Mouse (Mus musculus) cortical plate, adult 2 months (tissue): ENCODE measurements around the gene Fam222b.

ENCODE experiments used
- CTCF ChIP-seq: fragments of 200-500 bp; IDR thresholded peaks from 2 replicates; pipeline ENCODE4 v1.5.1; 2011; ENCODE audit warnings: mild to moderate bottlenecking, control low read depth, low read length; ENCODE audit not compliant: insufficient read depth; ENCODE audit errors: extremely low read depth
- POLR2A ChIP-seq: fragments of 200-500 bp; IDR thresholded peaks from 2 replicates; pipeline ENCODE4 v1.6.1; 2011; ENCODE audit warnings: mild to moderate bottlenecking, low read length, control low read depth; ENCODE audit not compliant: insufficient read depth; ENCODE audit errors: extremely low read depth

DNA sequence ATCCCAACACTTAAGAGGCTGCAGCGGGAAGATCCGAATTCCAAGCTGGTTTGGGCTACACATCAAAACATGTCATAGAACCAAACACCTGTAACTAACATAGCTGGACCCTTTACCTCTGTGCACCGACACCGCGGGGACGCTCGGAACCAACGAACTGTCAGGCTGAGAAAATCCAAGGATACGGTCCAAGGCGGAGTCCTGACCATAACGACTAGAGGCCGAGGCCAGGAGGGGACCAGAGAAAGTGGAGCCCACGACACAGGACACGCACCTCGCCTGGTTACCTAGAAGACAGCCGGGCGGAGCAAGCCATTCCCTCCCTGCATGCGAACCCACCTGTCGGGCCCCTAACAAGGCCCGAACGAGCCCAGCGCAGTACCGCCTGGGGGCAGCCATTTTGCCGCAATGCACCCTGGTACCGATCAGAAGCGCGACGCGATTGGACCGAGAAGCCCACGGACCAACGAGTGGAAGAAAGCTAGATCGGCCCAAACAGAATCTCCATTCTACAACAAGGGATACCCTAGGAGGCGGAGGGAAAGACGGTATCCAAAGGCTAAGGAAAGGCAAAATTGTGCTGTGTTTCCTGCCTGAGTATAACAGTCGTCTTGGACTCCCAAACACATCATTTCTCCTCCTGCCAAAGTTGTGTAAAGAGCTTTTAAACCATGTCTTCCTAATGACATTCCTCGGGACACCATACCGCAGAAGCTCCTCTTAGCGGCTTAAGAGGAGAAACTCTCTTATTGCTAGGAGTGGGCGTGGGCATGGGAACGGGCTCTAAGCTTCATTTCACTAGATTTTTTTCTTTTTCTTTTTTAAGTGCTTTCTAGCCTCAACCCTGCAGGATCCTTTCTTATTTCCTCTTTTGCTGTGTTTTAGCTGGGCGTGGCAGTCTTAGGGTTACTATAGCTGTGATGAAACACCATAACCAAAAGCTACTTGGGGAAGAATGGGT is 14.2 kb upstream of the Fam222b start, which contains the start of gene Eral1:
- peak; percentile 77; the same call in 1 of the 2 replicates for TF ChIP-seq POLR2A
- no peak for TF ChIP-seq CTCF
